Mouse (Mus musculus) megakaryocyte, embryonic 14.5 days (primary cell): ENCODE measurements around the gene Slc5a10. TPM values are rescaled to one million over a fixed set of nuclear protein-coding genes. Genes with fewer than 3 reads are reported as not detected.
A peak's percentile ranks its signal among the peaks of the same experiment; 100 is the strongest.

ENCODE experiments used
- H3K27me3 ChIP-seq: replicated peaks from 2 replicates; pipeline ENCODE3; 2012; ENCODE audit warnings: inconsistent platforms
- H3K36me3 ChIP-seq: replicated peaks from 2 replicates; pipeline ENCODE3; 2012; ENCODE audit warnings: low read length, inconsistent platforms, mixed read lengths
- H3K4me1 ChIP-seq: 2 replicates; pipeline ENCODE4 v1.6.1; 2012; ENCODE audit warnings: inconsistent platforms
- H3K4me3 ChIP-seq: replicated peaks from 2 replicates; pipeline ENCODE3; 2012; ENCODE audit warnings: moderate library complexity, mild to moderate bottlenecking, inconsistent platforms
- H3K9me3 ChIP-seq: 2 replicates; pipeline ENCODE4 v1.6.1; 2012; ENCODE audit warnings: inconsistent platforms
- FLI1 ChIP-seq: IDR thresholded peaks from 2 replicates; pipeline ENCODE4 v1.6.1; 2012; ENCODE audit warnings: low read length, inconsistent platforms, mixed read lengths
- GATA1 ChIP-seq: IDR thresholded peaks from 3 replicates; pipeline ENCODE4 v1.6.1; 2012; ENCODE audit warnings: mixed read lengths, low read length, inconsistent platforms, borderline replicate concordance
- polyA plus RNA-seq: library from polyadenylated mRNA; stranded (reverse); fragments of >175 nt; gene quantifications from 2 replicates; pipeline ENCODE4 v1.2.3, GENCODE M21; 2012; ENCODE audit warnings: low replicate concordance; ENCODE audit not compliant: insufficient read depth

Gene Slc5a10
- polyA plus RNA-seq, result 0.12 TPM in 1 of 2 replicates, not detected in the other

GRCm38 (mm10) chr11:61720636-61721035, at the start of gene Slc5a10:
Gene Slc5a10 (minus strand): TSS chr11:61720826.
- peaks cover 81% of the 10 kb centered on the region for H3K27me3 ChIP-seq
- H3K9me3 ChIP-seq, result no peaks in the 10 kb centered on the region
- no peak for TF ChIP-seq FLI1
- H3K4me3 ChIP-seq, result no peak within 1 kb of the TSS
- H3K4me1 ChIP-seq, result no peaks in the 10 kb centered on the region
- no peaks in the 10 kb centered on the region for H3K36me3 ChIP-seq

GRCm38 (mm10) chr11:61761584-61762407, 41.2 kb upstream of the Slc5a10 start, which contains the start of gene Prpsap2:
Gene Prpsap2 (minus strand): TSS chr11:61762088.
- Histone ChIP-seq H3K27me3 (peaks cover 7% of the 10 kb centered on the region), H3K36me3 (peaks cover 16% of the 10 kb centered on the region), H3K9me3 (no peaks in the 10 kb centered on the region), H3K4me3 (peak within 1 kb of the TSS; percentile 92), H3K4me1 (peaks cover 49% of the 10 kb centered on the region)
- TF ChIP-seq FLI1, result no peak
- TF ChIP-seq GATA1, result no peak

- H3K9me3 ChIP-seq, result no peaks in the 10 kb centered on the region
- TF ChIP-seq FLI1 (no peak), GATA1 (no peak)
- H3K36me3 ChIP-seq, result peaks cover 26% of the 10 kb centered on the region
- H3K4me3 ChIP-seq, result peak overlapping the region; percentile 92
- peaks cover 3% of the 10 kb centered on the region for H3K27me3 ChIP-seq
- H3K4me1 ChIP-seq, result peaks cover 48% of the 10 kb centered on the region
These were observed 39.9 kb upstream of the Slc5a10 start for GRCm38 (mm10) chr11:61760518-61760917.

- no peaks in the 10 kb centered on the region for H3K9me3 ChIP-seq
- no peaks in the 10 kb centered on the region for H3K27me3 ChIP-seq
- no peak overlapping the region for H3K4me3 ChIP-seq
- H3K36me3 ChIP-seq, result peaks cover 56% of the 10 kb centered on the region
- peaks cover 51% of the 10 kb centered on the region for H3K4me1 ChIP-seq
- no peak for TF ChIP-seq GATA1
- TF ChIP-seq FLI1, result no peak
These were observed 36.5 kb upstream of the Slc5a10 start for GRCm38 (mm10) chr11:61757151-61757550.

- TF ChIP-seq FLI1 (no peak), GATA1 (no peak)
- Histone ChIP-seq H3K9me3 (no peaks in the 10 kb centered on the region), H3K36me3 (peaks cover 88% of the 10 kb centered on the region), H3K4me3 (no peak overlapping the region), H3K4me1 (peaks cover 7% of the 10 kb centered on the region), H3K27me3 (no peaks in the 10 kb centered on the region)
These were observed 31.0 kb upstream of the Slc5a10 start for GRCm38 (mm10) chr11:61751612-61752011.

- Histone ChIP-seq H3K4me1 (peaks cover 5% of the 10 kb centered on the region), H3K27me3 (no peaks in the 10 kb centered on the region), H3K9me3 (no peaks in the 10 kb centered on the region), H3K4me3 (no peak overlapping the region), H3K36me3 (peaks cover 90% of the 10 kb centered on the region)
- no peak for TF ChIP-seq FLI1
- TF ChIP-seq GATA1, result no peak
These were observed 26.5 kb upstream of the Slc5a10 start for GRCm38 (mm10) chr11:61747161-61747560.

GRCm38 (mm10) chr11:61745781-61746180, 25.2 kb upstream of the Slc5a10 start:
- Histone ChIP-seq H3K9me3 (no peaks in the 10 kb centered on the region), H3K36me3 (peaks cover 89% of the 10 kb centered on the region), H3K4me3 (no peak overlapping the region), H3K4me1 (peaks cover 5% of the 10 kb centered on the region), H3K27me3 (no peaks in the 10 kb centered on the region)
- no peak for TF ChIP-seq FLI1
- TF ChIP-seq GATA1, result no peak

- H3K4me1 ChIP-seq, result peaks cover 5% of the 10 kb centered on the region
- no peak overlapping the region for H3K4me3 ChIP-seq
- TF ChIP-seq FLI1 (no peak), GATA1 (no peak)
- H3K36me3 ChIP-seq, result peaks cover 87% of the 10 kb centered on the region
- H3K9me3 ChIP-seq, result no peaks in the 10 kb centered on the region
- H3K27me3 ChIP-seq, result no peaks in the 10 kb centered on the region
These were observed 23.8 kb upstream of the Slc5a10 start for GRCm38 (mm10) chr11:61744460-61744859.

- Histone ChIP-seq H3K36me3 (peaks cover 89% of the 10 kb centered on the region), H3K27me3 (no peaks in the 10 kb centered on the region), H3K4me3 (no peak overlapping the region), H3K4me1 (peaks cover 5% of the 10 kb centered on the region), H3K9me3 (no peaks in the 10 kb centered on the region)
- TF ChIP-seq GATA1, result no peak
- TF ChIP-seq FLI1, result no peak
These were observed 23.1 kb upstream of the Slc5a10 start for GRCm38 (mm10) chr11:61743768-61744167.

- Histone ChIP-seq H3K4me1 (peaks cover 5% of the 10 kb centered on the region), H3K9me3 (no peaks in the 10 kb centered on the region), H3K4me3 (no peak overlapping the region), H3K36me3 (peaks cover 90% of the 10 kb centered on the region), H3K27me3 (no peaks in the 10 kb centered on the region)
- TF ChIP-seq FLI1 (no peak), GATA1 (no peak)
These were observed 19.9 kb upstream of the Slc5a10 start for GRCm38 (mm10) chr11:61740500-61740899.
